Mouse (Mus musculus) left cerebral cortex, postnatal 4 days (tissue): ENCODE data around the gene Alg3. TPM values are rescaled to one million over a fixed set of nuclear protein-coding genes. Genes with fewer than 3 reads are reported as not detected.
A peak's percentile ranks its signal among the peaks of the same experiment; 100 is the strongest.

ENCODE experiments used
- DNase-seq: peaks from one replicate; pipeline ENCODE4 v3.0.0-alpha.2; 2022
- intact Hi-C: fragments of 180-260 bp; cut with DNase I; formaldehyde crosslinking; loops from one replicate; pipeline ENCODE4 v1.15.1; 2025
- microRNA-seq: library from miRNA; unstranded; fragments of <30 nt; microRNA quantifications from one replicate; pipeline ENCODE4 v1.2.0, GENCODE M21; 2022
- total RNA-seq, 2 experiments: library from RNA; stranded (reverse); gene quantifications; 2 replicates each; pipeline ENCODE4 v1.2.3; 2021

The Alg3 gene
- total RNA-seq, 2 experiments from 2014 or later = 10.9 to 13.9 TPM

DNA sequence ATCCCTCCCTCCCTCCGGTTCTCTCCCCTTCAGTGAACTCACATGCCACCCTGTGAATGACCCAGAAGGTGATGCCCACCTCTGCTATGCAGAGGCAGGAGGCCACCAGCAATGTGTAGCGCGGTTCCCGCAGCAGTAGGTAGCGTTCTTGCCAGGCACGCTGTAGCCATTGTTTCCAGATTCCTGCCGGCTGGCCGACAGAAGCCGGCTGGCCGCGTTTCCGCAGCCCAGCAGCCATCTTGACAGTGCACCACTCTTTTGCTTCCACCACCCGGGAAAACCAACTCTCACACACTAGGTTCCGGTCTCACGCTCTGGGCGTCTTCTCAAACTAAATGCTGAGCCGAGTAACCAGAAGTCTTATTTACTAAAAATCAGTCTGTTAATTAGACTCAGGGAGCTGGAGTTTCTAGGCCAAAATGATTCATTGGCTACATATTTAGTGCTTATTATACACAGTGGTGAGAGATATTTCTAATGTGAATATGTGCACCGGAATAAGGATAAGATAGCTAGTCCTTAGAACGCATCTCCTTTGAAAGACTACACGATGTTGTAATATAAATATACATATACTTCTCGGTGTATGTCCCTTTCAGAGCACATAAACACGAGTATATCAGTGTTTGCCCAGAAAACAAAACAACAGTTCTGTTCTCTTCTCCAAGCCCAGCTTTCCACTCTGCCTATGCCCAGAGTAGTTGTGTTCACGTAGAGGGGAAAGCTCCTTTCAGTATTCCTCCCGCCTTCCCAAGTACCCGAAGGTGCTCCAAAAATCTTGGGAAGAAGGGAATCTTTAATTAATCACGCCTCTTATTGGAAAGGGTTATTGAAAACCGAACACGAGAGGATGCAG is 806 bp downstream of the Alg3 start:
- intact Hi-C loops = no loop called here
- DNase-seq = peak; percentile 72

GRCm38 (mm10) chr16:20604705-20605104 is 6.8 kb downstream of the Alg3 start:
- DNase-seq = peak; percentile 42
- intact Hi-C loops = no loop called here

DNA sequence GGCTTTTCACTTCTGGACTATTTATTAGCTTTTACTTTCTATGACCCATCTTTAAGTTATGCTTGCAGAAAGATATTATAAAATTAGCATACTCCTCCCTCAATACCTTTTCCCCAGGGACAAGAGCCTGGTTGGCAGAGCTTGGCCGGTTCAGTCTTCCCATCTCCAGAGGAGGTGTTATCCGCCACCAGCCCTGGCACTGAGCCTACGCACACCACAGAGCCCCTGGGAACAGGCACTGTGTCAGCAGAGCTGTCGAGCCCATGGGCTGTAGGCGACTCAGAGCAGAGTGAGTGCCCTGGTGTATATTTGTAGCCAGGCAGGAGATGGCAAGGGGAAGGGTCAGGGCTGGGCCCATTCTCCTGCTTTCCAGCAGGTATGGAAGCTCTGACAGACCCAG is 11.0 kb downstream of the Alg3 start:
- peak; percentile 48 for DNase-seq
- intact Hi-C loops = no loop called here

GRCm38 (mm10) chr16:20596687-20597441 is 14.7 kb downstream of the Alg3 start:
- intact Hi-C loops = no loop called here
- DNase-seq = no peak

GRCm38 (mm10) chr16:20595737-20596136 is 15.8 kb downstream of the Alg3 start:
- intact Hi-C loops = no loop called here
- DNase-seq = no peak

DNA sequence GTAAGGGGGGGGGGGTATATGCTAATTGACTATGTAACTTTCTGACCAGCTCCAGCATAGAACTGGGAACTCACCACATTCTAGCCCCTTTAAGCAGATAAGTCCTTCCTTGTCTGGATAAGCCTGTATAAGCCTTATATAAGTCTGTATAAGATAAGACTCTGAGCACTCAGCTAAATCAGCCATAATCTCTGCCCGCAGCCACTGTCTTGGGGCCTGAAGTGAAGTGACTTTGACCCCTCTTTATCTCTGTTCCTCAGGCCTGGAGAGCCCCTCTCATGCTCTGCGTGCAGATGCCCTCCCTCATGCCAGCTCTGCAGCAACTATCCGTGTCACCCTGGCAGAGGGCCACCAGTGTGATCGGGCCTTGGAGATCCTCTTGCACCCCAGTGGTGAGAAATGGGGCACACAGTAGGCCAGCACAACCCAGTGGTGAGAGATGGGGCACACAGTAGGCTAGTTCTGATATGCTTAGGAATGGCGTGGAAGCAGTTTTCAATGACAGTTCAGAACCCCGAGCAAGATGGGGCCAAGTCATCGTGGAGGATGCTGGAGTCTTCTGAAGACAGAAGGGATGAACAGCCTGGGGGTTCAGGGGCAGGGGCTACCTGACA is 16.4 kb downstream of the Alg3 start:
- DNase-seq = no peak
- intact Hi-C loops = no loop called here

GRCm38 (mm10) chr16:20591076-20591705 is 20.3 kb downstream of the Alg3 start:
- peak; percentile 13 for DNase-seq
- intact Hi-C loops = no loop called here

DNA sequence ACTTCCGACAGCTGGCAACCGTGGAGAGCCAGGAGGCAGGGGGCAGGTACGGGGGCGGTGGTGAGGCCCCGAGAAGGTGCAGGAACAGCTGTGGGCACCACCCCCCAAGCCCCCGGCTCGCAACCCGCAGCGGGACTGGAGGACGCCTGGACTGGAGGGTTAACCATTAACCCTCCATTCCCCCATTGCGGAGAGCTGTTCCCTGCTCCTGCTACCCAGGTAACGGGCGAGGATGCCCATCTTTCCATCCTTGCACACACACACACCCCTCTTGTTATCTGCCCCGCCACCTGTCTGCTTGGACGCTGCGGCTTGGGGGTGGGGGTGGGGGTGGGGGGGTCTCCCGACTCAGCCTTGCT is 20.9 kb downstream of the Alg3 start:
- no peak for DNase-seq
- intact Hi-C loops = no loop called here

DNA sequence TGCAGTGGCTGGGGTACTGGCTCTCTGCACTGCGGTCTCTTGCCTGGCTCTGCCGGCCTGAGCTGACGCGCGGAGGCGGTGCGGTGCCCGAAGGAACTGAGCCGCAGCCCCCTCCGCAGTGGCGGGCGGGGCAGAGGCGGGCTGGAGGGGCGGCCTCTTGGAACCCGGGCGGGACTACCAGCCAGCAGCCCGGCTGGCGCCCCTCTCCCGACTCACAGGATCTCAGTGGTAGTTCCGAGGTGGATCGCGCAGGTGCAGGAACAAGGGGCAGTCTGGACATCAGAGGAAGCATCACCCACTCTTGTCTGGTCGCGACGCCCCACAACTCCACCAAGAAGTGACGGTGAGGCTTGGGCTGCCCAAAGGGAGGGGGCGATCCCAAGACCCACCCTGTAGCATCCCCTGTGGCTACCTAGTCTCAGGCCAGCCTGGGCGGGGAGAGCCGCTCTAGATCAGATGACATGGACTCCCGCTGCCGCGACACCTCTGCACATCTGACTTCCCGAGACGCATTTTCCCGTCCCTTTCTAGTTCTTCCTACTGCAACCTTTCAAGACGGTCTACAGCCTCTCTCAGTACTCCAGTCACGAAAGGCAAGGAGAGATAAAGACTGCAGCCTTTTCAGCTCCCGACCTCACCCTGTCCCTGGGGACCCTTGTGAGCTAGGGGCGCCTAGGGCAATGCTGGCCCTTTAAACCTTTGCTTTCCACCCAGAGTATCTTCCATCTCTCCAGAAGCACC is 21.4 kb downstream of the Alg3 start:
- intact Hi-C loops = no loop called here

GRCm38 (mm10) chr16:20589366-20589938 is 22.1 kb downstream of the Alg3 start, which contains the start of gene Vwa5b2:
TSS of gene Vwa5b2 (plus strand) at chr16:20589471.
- no peak for DNase-seq
- intact Hi-C loops = no loop called here

More for the DNA sequence above, 21.4 kb downstream of the Alg3 start:
- peak; percentile 66 for DNase-seq

DNA sequence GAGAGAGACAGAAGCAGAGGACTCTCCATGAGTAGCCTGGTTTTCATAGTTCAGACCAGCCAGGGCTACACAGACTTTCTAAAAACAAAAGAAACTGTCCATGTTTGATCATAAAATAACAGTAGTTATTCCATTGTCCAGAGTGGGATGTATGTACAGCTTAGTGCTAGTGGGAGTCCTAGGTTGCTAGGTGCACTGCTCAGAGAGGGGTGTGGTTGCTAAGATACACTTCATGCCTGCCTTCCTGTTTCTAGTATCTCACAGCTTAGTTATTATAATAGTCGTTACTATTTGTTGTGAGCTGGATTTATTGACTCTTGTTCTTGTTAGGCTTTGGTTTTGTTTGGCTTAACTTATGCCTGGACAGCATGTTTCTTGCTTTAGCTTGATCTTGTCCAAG is 46.5 kb downstream of the Alg3 start:
- intact Hi-C loops = no loop called here
- DNase-seq = no peak

DNA sequence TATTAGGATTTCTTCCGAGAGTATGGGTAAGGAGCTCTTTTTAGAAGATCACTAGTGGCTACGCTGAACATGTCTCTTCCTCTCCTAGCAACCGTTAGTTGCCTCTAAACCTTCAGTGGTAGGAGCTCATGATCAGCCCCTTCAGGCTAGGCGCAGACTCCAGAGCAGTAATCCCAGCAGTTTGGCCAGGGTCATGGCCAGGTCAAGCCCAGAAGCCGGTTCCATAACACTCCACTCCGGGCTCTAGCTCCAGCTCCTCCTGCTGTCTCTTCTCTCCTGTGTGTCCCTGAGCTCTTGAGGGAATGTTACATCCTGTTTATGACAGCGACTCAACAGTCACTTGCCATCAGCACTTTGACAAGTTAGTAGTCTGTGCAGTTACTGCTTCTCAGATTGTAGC is 54.2 kb downstream of the Alg3 start:
- intact Hi-C loops = no loop called here
- DNase-seq = no peak

Small RNA genes lying within 50 kb of the gene (microRNA-seq; reads per million reads assigned to microRNA genes)
- gene Mir1224 = 199 reads per million, percentile 58 among the genes with 10 or more reads in this experiment

Other genes with a start within 250 kb of the Alg3 start
- gene Abcc5, start 185.3 kb downstream of the Alg3 start, total RNA-seq = 100 to 1,000 TPM; 200 to 212 TPM
- 10 to 100 TPM; 66.8 to 67.8 TPM for gene Eif2b5, start 112.9 kb downstream of the Alg3 start, total RNA-seq
- gene Dvl3, start 94.8 kb downstream of the Alg3 start, total RNA-seq = 100 to 1,000 TPM; 103 to 108 TPM
- gene Ap2m1, start 76.3 kb downstream of the Alg3 start, total RNA-seq = 100 to 1,000 TPM; 865 to 870 TPM
- gene Abcf3, start 63.2 kb downstream of the Alg3 start, total RNA-seq = 10 to 100 TPM; 74.7 to 94.0 TPM
- 10 to 100 TPM; 47.6 to 59.3 TPM for gene Vwa5b2, start 22.3 kb downstream of the Alg3 start, total RNA-seq
- 1 to 10 TPM; 3.4 to 3.9 TPM for gene Eef1akmt4, start 142 bp downstream of the Alg3 start, total RNA-seq
- gene Gm49333, start 125 bp downstream of the Alg3 start, total RNA-seq = not detected
- gene Camk2n2, start 9.6 kb upstream of the Alg3 start, total RNA-seq = 100 to 1,000 TPM; 197 to 204 TPM
- gene Ece2, start 18.1 kb upstream of the Alg3 start, total RNA-seq = 10 to 100 TPM; 28.6 to 33.0 TPM
- 100 to 1,000 TPM; 262 to 273 TPM for gene Psmd2, start 39.9 kb upstream of the Alg3 start, total RNA-seq
- gene Eif4g1, start 56.6 kb upstream of the Alg3 start, total RNA-seq = 100 to 1,000 TPM; 362 to 378 TPM
- gene Fam131a, start 81.5 kb upstream of the Alg3 start, total RNA-seq = 100 to 1,000 TPM; 101 to 115 TPM
- 10 to 100 TPM; 30.5 to 32.0 TPM for gene Polr2h, start 105.9 kb upstream of the Alg3 start, total RNA-seq
- 10 to 100 TPM; 38.8 to 40.3 TPM for gene Clcn2, start 106.0 kb upstream of the Alg3 start, total RNA-seq
- 10 to 100 TPM; 15.4 to 18.6 TPM for gene Chrd, start 121.4 kb upstream of the Alg3 start, total RNA-seq
- 1 to 10 TPM; 1.2 to 2.3 TPM for gene Thpo, start 122.8 kb upstream of the Alg3 start, total RNA-seq